In the genomic region with DNA sequence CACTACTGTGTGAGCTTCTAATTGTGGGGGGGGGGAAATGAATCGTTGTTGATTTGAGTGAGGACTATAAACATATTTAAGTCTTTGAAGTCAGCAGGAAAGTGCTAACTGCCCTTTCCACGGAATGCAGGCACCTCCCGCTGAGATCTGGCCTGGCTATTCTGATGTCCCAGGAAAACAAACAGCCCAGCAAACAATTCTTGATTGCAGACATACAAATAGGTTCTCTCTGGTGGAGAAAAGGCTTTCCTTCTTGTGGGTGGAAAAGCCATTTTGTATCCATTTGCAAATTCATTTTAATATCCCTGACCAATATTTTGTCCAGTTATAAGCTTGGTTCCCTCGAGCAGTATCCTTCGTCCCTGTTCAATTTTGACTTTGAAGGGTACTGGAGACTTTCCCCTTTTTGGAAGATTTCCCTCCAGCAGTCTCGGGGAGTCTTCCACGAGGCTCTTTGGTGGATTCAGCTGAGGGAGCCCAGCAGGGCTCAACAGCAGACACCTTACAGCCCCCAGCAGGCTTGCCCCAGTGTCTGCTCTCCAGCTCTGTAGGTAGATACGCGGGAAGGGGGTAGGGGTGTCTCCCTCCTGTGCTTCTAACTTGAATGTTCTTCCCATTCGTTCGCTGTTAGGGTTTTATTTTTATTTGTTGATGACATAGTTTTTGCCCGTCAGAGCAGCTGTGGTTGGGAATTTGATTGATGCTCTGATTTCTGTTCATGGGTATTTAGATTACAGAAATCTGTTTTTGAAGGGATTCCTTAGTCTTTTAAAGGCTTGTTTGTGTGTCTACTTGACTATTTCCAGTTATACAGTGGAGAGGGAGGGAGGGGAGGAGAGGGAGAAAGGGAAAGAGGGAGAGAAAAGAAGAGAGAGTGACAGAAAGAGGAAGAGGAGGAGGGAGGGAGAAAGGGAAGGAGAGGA, we compare ENCODE assay signal across 20 mouse cellular contexts.
"Had no signal": no experiment of that assay in that cellular context is flagged by ENCODE, and none has a peak within 500 bp of the region (broad histone marks: within the 10 kb centered on the region; RNA-seq: fewer than 3 reads in every experiment).

No protein-coding gene starts in this region.

- H3K36me3 ChIP-seq: limb, embryonic 12.5 days; limb, embryonic 15.5 days; liver, embryonic 12.5 days; liver, embryonic 15.5 days; lung, embryonic 15.5 days; midbrain, embryonic 10.5 days; neural tube, embryonic 12.5 days; neural tube, embryonic 15.5 days had no signal

- H3K4me1 ChIP-seq: liver, embryonic 12.5 days; lung, embryonic 15.5 days; megakaryocyte, embryonic 14.5 days had no signal

- H3K27me3 ChIP-seq: limb, embryonic 12.5 days; limb, embryonic 15.5 days; lung, embryonic 15.5 days; neural tube, embryonic 12.5 days; neural tube, embryonic 15.5 days had no signal

- H3K4me2 ChIP-seq: limb, embryonic 12.5 days; limb, embryonic 15.5 days; liver, embryonic 12.5 days; liver, embryonic 15.5 days; lung, embryonic 15.5 days; neural tube, embryonic 12.5 days; neural tube, embryonic 15.5 days had no signal

- H3K4me3 ChIP-seq: left cerebral cortex, adult 2 months; limb, embryonic 12.5 days; limb, embryonic 15.5 days; liver, embryonic 12.5 days; liver, embryonic 15.5 days; lung, embryonic 15.5 days; megakaryocyte, embryonic 14.5 days; midbrain, embryonic 10.5 days; neural tube, embryonic 12.5 days; neural tube, embryonic 15.5 days had no signal

- ATAC-seq: liver, embryonic 12.5 days had no signal

- H3K9ac ChIP-seq: limb, embryonic 12.5 days; limb, embryonic 15.5 days; liver, embryonic 12.5 days; liver, embryonic 15.5 days; lung, embryonic 15.5 days; neural tube, embryonic 12.5 days; neural tube, embryonic 15.5 days had no signal

- DNase-seq: kidney, adult 2 months; kidney, postnatal 10 days; kidney, postnatal 36 days; layer of hippocampus, postnatal 36 days; lung, adult 18-20 months; lung, postnatal 10 days; lung, postnatal 36 days; midbrain, embryonic 14.5 days; thymus, adult 18-20 months; thymus, postnatal 36 days had no signal

- H3K27ac ChIP-seq: left cerebral cortex, adult 2 months; limb, embryonic 12.5 days; limb, embryonic 15.5 days; liver, embryonic 12.5 days; liver, embryonic 15.5 days; lung, embryonic 15.5 days; midbrain, embryonic 10.5 days; neural tube, embryonic 12.5 days; neural tube, embryonic 15.5 days had no signal

- H3K9me3 ChIP-seq: limb, embryonic 15.5 days; liver, embryonic 15.5 days; lung, embryonic 15.5 days; neural tube, embryonic 12.5 days; neural tube, embryonic 15.5 days had no signal
